Mouse (Mus musculus) testis, postnatal 14 days (tissue): ENCODE data around the gene Xxylt1.

Experiments used
- DNase-seq: peaks from one replicate; pipeline ENCODE4 v3.0.0; 2021; ENCODE audit warnings: low spot score

The Xxylt1 gene

DNA sequence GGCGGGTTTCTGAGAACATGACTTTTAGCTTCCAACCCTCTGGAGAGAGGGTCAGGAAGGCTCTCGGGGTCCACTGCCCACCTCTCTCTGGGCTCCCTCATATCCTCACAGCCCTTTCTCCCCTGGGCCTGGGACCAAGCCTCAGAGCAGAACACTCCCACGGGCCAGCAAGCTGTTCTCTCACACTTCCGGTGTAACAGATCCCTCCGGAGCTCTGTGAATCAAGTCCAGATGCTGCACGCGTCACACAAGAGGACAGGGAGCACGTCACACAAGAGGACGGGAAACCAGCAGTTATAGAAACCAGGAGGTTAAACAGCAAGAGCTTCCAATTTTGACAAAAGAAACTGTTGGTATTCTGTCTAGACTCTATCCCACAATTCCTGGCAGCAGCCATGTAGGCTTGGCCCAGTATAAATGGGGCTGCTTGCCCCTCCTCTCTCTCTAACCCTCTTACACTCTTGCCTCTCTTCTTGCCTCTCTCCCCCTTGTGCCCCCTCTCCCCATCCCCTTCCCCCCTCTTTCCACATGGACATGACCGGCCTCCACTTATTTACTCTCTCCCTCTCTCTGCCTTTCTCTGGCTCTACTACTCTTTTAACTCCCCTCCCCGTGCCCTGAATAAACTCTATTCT is 19.9 kb downstream of the Xxylt1 start:
- DNase-seq = no peak

DNA sequence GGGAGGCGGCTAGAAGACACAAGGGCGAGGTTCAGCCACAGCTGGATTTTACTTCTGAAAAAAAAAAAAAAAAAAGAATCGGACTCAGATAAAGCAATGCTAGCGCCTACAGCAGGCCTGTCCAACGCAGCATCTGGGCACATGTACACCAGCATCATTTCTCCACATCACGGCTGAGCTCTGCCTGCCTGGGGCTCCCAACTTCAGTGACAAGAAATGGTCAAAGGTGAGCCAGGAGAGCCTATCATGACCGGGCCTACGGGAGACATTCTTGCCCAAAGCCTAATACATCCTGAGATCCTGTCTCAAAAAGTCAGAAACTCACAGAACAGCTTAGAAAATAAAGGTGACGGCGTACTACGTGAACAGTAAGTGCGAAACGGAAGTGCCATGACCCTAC is 20.5 kb downstream of the Xxylt1 start:
- no peak for DNase-seq

DNA sequence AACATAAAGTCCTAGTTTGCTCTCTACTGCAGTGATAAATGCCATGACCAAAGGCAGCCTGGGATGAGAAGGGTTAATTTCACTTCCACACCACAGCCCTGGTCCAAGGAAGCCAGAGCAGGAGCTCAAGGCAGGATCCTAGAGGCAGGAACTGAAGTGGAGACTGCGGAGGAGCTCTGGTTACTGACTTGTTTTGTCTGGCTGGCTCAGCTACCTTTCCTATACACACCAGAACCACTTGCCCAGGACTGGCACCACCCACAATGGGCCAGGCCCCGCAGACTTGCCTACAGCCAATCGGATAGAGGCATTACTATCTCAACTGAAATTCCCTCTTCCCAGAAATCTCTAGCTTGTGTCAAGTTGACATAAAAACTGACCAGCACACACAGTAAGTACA is 21.0 kb downstream of the Xxylt1 start:
- DNase-seq = no peak

DNA sequence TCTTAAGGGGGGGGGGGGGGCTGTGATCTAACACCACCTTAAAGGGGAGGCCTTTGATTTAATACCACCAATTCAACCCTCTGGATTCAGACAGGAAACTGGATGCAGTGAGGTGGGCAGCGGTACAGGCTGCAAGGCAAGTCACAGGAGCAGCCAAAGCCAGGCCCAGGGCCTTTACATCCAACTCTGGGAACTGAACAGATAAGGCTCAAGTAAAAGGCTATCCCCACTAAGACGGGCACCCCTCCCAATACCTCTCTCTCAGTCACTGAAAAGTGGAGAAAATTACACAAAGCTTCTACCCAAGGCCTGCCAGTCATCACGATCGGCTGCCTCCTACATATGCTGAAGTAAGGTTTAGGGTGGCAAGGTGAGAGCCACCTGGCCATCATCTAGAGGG is 21.5 kb downstream of the Xxylt1 start:
- no peak for DNase-seq

DNA sequence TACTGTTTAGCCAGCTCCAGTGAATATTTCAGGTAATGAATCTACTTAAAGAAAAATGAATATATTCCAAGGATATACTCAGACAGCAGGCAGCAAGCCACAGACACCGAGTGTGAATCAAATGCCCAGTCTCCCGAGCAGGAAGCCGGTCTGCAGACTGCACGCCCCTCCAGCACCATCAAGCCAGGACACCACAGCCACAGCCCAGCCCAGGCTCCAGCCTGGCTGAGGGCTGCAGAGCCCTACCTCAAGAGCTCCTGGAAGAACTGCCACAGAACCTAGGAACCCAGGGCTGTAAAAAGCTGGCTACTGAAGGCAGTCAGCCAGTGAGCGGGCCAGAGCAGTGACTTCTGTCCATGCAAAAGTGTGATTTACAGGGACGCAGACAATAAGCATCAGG is 28.4 kb downstream of the Xxylt1 start:
- no peak for DNase-seq

- no peak for DNase-seq
Observed at GRCm38 (mm10) chr16:31052177-31052726, 29.0 kb downstream of the Xxylt1 start.

DNA sequence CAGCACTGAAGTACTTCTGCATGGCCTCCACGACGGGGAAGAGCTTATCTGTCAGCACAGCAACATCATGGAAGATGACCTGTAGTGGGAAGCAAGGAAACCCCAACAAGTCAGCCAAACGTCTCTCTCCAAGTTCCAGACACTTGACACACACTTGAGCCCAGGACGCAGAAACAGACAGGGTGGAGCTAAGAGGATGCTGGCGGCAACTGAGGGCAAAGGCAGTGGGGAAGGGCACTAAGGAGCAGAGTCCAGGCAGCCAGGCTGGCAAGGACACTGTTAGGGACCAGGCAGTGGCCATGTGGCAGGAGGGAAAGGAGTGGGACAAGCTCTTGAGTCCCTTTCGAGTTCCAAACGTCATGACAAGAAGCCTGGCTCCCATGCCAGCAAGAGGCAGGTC is 30.5 kb downstream of the Xxylt1 start:
- DNase-seq = no peak

- DNase-seq = no peak
Observed at GRCm38 (mm10) chr16:31048194-31048593, 33.0 kb downstream of the Xxylt1 start.

GRCm38 (mm10) chr16:31047186-31047898 is 33.9 kb downstream of the Xxylt1 start:
- DNase-seq = no peak

GRCm38 (mm10) chr16:31046217-31046659 is 35.0 kb downstream of the Xxylt1 start:
- DNase-seq = no peak

GRCm38 (mm10) chr16:31045211-31045610 is 36.0 kb downstream of the Xxylt1 start:
- DNase-seq = no peak

GRCm38 (mm10) chr16:31043136-31043535 is 38.1 kb downstream of the Xxylt1 start:
- no peak for DNase-seq

DNA sequence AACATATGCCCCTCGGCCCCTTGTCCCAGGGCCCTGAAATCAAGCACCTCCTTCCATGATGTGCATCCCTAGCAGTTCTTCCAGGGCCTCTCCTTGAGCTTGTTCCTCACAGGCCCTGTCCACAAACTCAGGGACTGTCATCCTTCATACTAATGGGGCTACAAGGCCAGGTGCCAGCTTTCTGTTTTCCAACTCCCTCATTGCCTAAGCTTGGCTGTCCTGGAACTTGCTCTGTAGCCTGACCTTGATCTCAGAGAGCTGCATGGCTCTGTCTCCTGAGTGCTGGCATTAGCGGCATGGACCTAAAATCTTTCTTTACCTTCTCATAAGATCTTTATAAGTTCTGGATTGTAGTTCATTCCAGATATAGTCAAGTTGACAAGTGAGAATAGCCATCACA is 39.7 kb downstream of the Xxylt1 start:
- no peak for DNase-seq

- DNase-seq = no peak
Observed at GRCm38 (mm10) chr16:31039803-31040459, 41.3 kb downstream of the Xxylt1 start.

DNA sequence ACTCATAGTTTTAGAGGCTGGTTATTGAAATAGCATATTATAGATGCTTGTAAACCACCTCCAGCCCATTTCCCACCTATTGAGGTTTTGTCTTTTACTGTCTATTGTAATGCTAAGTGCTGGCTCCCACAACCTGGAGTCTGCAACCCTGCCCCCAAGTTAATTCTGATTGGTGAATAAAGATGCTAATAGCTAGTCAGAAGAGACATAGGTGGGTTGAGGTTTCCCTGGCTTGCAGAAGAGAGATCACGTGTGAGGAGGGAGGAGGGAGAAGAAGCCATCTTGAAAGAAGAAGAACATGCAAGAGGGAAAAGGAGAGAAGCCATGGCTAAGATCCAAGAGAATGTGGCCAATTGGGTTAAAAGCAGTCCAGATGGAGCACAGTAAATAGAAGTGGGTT is 43.8 kb downstream of the Xxylt1 start:
- no peak for DNase-seq

DNA sequence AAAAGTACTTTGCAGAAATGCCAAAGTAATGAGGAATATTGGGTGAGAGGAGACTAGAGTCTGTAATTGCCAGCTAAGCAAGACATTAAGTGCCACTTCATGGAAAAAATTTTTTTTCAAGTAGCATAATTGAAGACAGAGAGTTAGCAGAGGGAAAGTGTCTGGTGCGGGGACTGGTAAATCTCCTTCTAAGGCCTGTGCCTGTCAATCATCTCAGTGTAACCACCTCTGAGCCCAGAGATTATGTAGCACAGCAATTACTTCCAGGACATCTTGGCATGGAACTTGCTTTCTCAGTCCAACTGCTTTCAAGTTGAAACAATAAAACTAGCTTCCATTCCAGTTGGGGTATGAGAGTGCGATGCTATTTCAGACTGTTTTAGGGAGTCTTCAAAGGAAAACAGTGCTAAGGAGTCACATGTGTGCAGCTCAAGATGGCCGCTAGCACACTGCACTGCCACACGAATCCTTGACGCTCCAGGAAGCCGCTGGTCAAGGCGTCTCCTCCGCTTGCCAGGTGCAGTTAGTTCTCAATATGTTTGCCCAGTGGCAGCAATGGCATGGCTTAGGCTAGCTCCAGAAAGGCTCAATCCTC is 45.5 kb downstream of the Xxylt1 start:
- DNase-seq = peak; percentile 38

GRCm38 (mm10) chr16:31035235-31035634 is 46.0 kb downstream of the Xxylt1 start:
- DNase-seq = no peak

- peak; percentile 58 for DNase-seq
Observed at GRCm38 (mm10) chr16:31034051-31034450, 47.2 kb downstream of the Xxylt1 start.

DNA sequence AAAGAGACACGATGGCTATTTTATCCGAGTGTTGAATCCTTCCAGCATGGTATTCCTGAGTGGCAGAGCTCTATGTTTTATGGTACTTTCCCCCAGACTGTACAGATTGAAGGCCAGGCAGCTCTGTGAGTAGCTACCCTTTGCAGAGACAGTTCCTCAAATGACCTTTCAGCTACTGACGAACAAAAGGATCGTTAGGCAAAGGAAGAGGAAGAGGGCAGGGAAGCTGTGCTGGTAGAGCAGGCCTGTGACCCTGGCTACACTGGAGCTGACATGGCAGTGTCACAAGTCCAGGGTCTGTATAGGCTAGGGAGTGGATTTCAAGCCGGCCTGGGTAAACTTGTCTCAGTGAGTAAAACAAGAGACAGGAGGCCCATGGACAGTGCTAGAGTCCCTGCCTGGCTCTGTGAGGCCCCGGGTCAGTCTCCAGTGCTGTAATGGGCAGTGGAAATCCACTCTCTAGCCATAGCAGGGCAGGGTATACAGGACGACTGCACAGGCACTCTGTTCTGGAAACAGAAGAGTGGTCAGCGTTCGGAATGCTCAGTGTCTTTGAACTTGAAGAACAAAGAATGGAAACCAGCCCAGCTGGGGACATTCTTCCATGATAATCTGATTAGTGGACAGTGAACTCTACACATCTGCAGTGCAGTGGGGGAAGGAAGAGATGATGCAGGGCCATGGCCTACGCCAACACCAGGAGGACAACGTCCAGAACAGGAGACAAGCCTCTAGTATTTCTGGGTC is 51.3 kb downstream of the Xxylt1 start:
- DNase-seq = no peak

DNA sequence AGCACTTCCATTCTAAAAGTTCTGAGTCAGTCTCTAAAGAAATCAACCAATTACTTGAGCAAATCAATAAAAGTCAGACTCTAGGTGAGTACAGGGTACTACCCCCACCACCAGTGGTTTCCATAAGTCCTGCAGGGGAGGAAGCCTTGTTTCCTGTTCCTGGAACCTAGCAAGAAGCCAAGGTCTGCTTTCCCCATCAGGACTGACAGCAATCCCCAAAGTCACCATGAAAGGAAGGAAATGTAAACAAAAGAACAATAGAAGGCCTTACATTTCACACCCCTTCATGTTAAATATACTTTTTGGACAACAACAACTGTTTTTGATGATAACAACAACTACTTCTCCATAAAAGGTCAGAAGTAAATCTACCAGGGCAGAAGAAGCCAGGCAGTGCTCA is 53.6 kb downstream of the Xxylt1 start:
- DNase-seq = no peak

GRCm38 (mm10) chr16:31025516-31025915 is 55.7 kb downstream of the Xxylt1 start:
- DNase-seq = no peak

- no peak for DNase-seq
Observed at GRCm38 (mm10) chr16:31024997-31025396, 56.2 kb downstream of the Xxylt1 start.
